In the genomic region with DNA sequence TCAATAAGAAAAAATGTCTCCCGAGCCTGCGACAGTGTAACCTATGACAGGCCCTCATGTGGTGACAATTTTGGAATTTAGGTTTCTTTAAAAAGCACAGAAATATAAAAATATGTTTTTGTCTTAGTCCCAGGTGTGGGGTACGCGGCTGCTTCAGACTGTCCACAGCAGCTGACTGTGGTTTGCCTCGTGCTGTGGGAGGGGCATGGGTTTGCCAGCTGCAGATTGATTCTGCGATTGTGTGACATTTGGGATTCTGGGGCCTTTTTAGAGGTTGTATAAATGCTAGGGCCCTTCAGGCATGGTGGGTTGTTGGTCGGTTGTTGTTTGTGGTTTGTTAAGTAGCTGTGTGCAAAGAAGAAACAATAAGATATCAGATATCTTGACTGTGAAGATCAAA, we compare ENCODE assay signal across 1 mouse cellular context.
TF ChIP-seq lines count a peak whose summit lies in the region.

No protein-coding gene starts in this region.

TF ChIP-seq in MEL, 35 proteins besides CTCF, POLR2A, EP300 and RAD21:
- TF ChIP-seq SIN3A (IDR thresholded peaks at IDR 0.05; ENCODE audit: low read length): peak; percentile 63
- peak; percentile 75 for TF ChIP-seq BHLHE40 (IDR thresholded peaks at IDR 0.05; ENCODE audit: borderline replicate concordance, low read depth, low read length)
- peak; percentile 30; the same call in 1 of the 2 replicates for TF ChIP-seq MXI1 (IDR thresholded peaks at IDR 0.05; ENCODE audit: low read depth, low read length)
- TF ChIP-seq USF1 (IDR thresholded peaks at IDR 0.05; ENCODE audit: low read depth, low read length): no peak
- no peak for TF ChIP-seq ZMIZ1 (IDR thresholded peaks at IDR 0.05; ENCODE audit: low read depth, low read length)
- TF ChIP-seq ETS1 (IDR thresholded peaks at IDR 0.05; ENCODE audit: low read depth, low read length): peak; percentile 77
- TF ChIP-seq TCF12 (IDR thresholded peaks at IDR 0.05; ENCODE audit: low read depth, low read length): peak; percentile 31; the same call in 1 of the 2 replicates
